Mouse (Mus musculus): Measurements from ENCODE around the gene Ssc4d.
A peak's percentile ranks its signal among the peaks of the same experiment; 100 is the strongest.

The Ssc4d gene

GRCm38 (mm10) chr5:135974365-135974764, at the start of gene Ssc4d:
TSS of gene Ssc4d (minus strand) at chr5:135974531.
- no peak for DNase-seq (ENCODE audit: low spot score in 2 of 2)

- DNase-seq (ENCODE audit: low spot score in 2 of 2), result no peak
Measured at GRCm38 (mm10) chr5:136019907-136020306, 45.6 kb upstream of the Ssc4d start.

DNA sequence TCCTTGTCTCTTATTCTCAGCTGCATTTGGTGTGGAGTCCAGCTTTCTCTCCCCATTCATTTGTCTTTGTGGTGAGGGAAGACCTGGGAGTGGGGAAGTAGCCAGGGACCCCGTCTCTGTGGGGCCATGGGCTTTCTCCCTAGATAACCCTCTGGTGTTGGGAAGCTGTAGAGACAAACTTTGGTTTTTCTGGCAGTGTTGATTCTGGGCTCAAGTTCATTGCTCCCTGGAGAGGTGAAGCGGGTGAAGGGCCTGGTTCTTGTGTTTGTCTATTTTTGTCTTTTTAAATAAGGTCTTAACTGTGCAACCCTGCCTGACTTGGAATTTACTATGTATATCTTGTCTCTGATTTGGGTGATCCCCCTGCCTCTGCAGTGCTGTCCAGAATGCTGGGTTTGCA, 44.4 kb upstream of the Ssc4d start:
- DNase-seq (ENCODE audit: low spot score in 2 of 2), result no peak

DNA sequence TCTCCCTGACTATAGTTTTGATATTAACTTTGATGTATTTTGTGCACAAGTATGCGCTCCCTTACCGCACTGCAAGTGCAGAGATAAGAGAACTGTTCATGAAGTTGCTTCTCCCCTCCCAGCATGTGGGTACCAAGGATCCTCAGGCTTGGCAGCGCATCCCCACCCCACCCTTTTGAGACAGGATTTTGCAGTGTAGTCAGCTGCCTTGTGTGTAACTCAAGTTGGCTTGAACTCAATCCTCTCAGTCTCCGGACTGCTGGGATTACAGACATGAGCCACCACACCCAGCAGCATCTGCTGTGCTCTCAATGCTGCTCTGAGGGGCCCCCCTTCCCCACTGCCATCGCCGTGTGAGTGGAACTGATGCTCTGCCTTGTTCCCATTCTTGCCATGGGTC, 42.9 kb upstream of the Ssc4d start:
- DNase-seq (ENCODE audit: low spot score in 2 of 2), result no peak

DNA sequence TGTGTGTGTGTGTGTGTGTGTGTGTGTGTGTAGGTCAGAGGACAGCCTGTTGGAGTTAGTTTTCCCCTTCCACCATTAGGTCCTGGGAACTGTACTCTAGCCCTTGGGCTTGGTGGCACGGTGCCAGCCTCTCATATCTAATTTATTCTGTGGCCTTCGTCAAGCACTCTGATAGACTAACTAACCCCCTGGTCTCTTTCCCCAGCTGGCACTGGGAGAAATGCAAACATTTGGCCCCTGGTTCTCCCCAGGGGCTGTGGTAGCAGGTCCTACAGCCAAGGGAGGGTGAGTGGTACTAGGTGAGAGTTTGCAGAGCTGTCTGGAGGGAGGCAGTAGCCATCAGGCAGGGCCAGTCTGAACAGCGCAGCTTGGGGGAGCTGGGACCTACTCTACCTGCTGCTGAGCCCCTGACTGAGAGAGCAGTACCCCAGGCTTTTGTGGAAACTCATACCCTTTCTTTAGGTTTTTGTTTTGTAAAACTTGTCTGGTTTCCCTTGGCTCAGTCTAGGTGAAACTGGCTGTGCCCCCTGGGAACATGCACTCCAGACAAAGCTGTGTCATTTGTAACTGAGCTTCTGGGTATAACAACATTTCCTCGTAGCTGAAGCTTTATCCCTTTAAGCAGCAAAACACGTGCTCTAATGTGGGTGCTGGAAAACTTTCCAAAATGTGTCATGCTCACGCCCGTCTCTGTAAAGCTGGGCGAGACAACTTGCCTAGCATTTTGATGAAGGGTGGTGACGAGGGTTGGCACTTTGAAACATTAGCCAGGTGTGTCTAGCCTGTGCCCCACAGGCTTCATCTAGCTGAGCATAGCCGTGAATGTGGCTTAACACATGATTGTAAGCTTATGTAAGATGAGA, 41.9 kb upstream of the Ssc4d start:
- DNase-seq (ENCODE audit: low spot score in 2 of 2), result peak in 1 of 2 experiments; percentile 32

GRCm38 (mm10) chr5:136015586-136015985, 41.3 kb upstream of the Ssc4d start:
- DNase-seq (ENCODE audit: low spot score in 2 of 2), result no peak

- no peak for DNase-seq (ENCODE audit: low spot score in 2 of 2)
Measured at GRCm38 (mm10) chr5:136014877-136015276, 40.5 kb upstream of the Ssc4d start.

DNA sequence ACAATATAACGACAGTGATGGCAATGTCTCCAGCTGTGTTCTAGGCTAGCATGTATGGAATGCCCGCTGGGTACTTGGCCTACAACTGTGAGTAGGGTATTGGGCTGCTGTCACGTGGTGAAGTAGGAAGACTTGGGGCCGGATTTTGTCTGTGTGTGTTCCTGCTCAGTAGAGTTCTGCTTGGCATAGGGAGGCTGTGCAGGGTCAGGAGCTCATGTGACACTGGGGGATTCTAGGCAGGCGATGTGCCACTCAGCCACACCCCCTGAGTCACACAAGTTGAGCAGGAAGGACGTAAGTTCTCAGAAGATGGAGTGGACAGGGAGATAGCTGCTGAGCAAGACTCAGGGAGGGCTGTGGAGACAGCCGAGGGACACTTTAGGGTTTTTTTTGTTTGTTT, 33.4 kb upstream of the Ssc4d start:
- no peak for DNase-seq (ENCODE audit: low spot score in 2 of 2)

DNA sequence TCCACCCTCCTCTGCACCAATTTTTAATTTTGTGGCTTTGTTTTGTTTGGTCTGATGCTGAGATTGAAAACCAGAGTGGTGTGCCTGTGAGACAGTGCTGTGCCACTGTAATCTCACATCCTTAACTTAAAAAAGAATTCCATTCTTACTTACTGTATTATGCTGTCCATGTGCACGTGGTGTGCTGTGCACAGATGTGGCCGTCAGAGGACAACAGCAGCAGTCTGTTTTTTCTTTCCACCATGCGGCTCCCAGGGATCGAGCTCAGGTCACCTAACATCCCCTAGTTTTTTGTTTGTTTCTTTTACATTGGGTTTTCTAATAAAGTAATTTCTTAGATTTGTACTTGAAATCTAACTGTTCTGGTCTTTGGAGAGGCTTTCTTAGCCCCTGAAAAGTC, 30.2 kb upstream of the Ssc4d start:
- DNase-seq (ENCODE audit: low spot score in 2 of 2), result no peak

DNA sequence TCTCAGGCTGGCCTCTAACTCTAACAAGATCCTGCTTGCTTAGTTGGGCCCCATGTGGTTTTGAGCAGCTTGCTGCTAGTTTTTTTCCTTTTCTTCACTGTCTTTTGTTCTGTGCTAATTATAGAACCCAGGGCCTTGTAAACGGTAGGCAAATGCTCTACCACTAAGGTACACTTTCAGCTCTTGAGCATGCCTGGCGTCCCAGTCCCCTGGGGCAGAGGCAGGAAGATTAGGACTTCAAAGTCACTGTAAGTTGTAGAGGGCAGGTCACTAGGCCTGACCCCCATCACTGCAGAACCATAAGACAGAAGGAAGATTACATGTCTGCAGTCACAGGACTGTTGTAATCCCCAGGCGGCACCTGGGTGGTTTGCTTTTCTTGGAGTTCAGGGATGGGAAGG, 28.4 kb upstream of the Ssc4d start:
- DNase-seq (ENCODE audit: low spot score in 2 of 2), result no peak

DNA sequence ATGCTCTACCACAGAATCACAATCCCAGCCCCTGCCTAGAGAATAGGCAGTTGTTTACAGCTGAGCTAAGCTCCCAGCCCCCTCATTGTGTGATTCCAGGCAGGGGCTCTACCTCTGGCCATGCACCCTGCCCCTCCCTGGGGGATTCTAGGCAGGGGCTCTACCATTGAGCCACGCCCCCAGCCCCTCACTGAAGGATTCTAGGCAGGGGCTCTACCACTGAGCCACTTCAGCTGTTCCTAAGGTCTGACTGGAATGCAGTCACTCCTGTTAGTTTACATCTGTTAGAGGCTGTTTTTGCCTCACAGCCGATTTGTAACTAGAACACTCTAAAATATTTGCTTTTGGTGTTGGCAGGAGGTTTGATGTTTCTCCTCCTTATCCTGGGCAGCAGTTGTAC, 28.0 kb upstream of the Ssc4d start:
- DNase-seq (ENCODE audit: low spot score in 2 of 2), result no peak

DNA sequence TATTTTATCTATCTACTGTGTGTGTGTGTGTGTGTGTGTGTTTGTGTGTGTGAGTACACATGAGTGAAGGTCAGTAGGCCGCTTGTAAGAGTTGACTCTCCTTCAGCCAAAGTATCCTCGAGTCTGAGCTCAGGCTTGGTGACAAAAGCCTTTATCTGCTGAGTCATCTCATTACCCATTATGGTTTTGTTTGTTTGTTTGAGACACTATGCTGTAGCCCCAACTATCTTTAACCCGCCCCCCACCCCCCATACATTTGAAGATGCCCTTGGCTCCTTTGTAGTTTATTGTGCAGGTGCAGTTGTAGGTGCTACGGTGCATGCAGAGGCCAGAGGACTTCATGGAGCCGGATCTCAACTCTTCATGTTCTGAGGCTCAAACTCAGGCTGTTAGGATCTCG, 26.9 kb upstream of the Ssc4d start:
- no peak for DNase-seq (ENCODE audit: low spot score in 2 of 2)

- DNase-seq (ENCODE audit: low spot score in 2 of 2), result no peak
Measured at GRCm38 (mm10) chr5:135996162-135996561, 21.8 kb upstream of the Ssc4d start.

DNA sequence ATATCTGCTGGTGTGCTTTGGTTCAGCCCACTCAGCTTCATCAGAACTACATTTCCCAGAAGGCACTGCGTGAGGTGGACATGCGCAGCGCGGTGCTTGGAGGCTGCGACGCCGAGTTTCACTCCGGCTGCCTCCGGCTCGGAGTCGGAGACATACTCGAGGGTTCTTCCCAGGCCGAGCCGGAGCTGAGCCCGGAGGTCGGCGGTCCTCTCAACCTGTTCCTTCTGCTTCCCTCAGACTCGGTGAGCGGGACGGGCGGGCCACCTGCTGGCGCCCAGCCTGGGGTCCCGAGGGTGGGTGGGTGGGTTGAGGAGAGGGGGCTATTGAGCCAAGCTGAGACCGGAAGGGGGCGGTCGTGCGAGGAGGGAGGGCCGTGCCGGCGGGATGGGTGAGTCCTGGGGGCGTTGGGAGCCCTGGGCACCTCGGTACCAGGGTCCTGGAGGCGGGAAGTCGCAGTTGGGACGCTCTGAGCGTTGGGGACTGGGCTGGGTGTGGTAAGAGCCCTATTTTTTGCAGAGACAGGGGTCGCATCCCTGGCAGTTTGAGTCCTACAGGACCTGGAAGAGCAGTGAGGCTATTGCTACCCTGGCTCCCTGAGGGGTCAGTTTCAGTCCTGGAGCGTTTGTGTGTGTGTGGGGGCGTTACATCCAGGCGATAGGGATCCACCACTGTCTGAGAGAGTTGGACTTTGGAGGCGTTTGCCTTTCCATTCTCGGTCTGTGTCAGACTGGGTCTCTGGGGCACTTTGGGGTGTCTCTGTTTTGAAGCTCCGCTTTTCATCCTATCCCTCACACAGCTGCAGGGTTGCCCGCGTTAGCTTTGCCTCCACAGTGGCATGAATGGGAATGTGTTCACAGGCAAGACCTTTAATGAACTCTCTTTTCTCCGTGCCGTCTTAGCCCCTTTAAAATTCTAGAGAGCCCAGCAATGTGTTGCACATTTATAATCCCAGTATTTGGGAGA, 20.7 kb upstream of the Ssc4d start, which contains the start of gene Dtx2:
Dtx2 (plus strand) TSS at position 76 of the 963 bp plus-strand sequence.
- peak; percentile 68 to 85 for DNase-seq (ENCODE audit: low spot score in 2 of 2)

DNA sequence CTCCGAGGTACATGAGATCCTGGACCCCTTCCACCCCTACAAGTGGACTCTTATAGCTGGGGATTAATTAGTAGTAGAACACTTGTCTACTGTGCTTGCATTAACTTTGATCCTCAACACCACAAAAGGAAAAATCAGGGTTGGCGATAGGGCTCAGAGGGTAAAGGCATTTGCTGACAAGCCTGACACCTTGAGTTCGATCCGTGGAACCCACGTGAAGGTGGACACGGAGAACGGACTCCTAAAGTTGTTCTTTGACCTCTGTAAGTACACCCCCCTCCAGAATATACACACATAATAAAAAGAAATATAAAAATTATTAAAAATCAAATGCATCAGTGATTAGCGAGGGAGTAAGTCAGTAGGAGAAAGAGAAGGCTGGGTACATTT, 20.0 kb upstream of the Ssc4d start:
- DNase-seq (ENCODE audit: low spot score in 2 of 2), result no peak

DNA sequence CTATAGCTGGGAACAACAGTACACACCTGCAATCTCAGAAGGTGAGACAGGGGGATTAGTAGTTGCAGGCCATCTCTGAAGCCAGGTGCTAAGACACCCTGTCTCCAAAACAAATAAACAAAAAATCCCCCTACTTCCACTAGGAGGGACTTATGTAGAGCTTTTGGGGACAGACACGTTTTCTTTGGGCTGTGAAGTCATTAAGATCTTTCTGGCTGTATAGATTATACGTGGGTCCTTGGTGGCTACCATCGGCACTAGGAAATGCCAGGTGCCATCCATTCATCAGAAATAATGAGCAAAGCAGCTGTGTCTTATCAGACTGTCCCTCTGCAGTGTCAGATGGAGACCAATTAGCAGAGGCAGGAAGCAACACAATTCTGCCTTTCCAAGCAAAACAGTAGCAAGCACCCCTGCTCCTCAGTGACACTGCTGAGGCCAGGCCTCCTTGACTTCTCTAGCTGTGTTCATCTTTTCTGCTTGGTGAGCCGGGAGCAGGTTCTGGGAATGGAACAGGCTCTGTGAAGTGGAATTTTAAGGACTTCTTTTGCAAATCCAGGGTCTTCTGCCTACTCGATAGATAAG, 19.1 kb upstream of the Ssc4d start:
- DNase-seq (ENCODE audit: low spot score in 2 of 2), result no peak

DNA sequence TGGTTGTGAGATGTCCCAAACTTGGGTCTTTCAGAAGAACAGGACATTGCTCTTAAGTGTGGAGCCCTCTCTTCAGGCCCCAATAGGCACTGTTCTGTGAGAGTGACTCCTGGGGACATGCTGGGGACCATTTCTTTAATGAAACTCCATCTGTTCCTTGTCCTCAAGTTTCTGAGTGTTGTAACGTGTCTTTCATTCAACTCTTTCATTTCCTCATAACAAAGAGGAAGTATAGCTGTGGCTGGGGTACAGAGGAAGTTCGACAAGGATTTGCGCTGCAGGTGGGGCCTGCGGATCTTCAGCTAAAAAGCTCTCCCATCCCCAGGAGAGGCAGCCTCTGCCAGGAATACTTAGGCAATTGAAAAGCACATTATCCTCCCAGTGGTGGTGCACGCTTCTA, 16.3 kb upstream of the Ssc4d start:
- DNase-seq (ENCODE audit: low spot score in 2 of 2), result no peak

DNA sequence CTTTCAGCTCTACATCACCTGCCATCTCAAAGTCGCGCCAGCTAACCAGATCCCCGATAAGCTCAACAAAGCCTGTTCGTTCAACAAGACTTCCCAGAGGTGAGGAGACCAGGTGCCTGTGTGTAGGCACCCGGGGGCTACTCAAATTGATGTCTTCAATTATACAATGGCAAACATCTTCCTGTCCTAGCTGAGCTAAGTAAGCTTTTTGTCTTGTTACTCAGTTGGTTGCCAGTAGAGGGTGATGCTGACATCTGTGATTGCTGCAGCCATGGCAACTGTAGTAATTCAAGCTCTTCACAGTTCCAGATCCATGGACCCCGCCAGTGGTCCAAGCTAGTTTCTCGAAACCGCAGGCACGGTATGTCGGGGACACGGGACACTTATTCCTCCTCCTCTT, 12.9 kb upstream of the Ssc4d start:
- no peak for DNase-seq (ENCODE audit: low spot score in 2 of 2)

DNA sequence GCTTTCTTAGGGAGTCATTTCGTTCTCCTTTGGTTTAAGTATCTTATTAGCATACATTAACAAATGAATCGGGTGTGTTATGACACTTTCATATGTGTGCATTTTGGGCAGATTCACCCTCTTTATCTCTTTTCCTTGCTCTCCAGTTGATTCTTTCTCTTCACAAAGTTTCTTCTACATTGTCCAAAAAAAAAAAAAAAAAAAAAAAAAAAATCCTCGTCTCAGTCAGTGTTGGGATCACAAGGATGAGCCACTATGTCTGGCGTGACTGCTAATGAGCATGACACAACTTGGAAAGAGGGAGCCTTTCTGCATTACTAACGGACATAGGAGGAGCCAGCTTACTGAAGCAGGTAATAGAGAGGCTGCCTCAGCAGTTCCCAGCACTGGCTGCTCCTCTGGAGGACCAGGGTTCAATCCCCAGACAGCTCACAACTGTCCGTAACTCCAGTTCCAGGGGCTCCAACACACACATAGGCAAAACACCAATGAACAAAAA, 10.3 kb upstream of the Ssc4d start:
- no peak for DNase-seq (ENCODE audit: low spot score in 2 of 2)

GRCm38 (mm10) chr5:135982398-135982797, 8.1 kb upstream of the Ssc4d start:
- peak in 1 of 2 experiments; percentile 65 for DNase-seq (ENCODE audit: low spot score in 2 of 2)

DNA sequence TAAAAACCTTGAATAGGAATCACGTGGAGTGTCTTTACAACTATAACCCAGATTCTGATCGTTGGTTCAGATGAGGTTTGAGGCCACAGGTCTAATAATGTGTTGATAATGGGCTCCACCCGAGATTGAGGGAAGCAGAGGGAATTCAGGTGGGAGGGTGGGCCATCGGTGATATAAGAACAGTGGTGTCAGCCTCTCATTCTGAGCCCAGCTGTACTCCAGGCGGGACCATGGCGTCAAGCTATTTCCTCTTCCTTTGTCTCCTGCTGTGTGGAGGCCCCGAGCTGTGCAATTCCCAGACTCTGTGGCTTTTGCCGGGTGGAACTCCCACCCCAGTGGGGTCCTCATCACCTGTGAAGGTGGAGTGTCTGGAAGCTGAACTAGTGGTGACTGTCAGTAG, 5.6 kb upstream of the Ssc4d start, which contains the start of gene Zp3:
Zp3 (plus strand) TSS at position 196 of the 400 bp plus-strand sequence.
- no peak for DNase-seq (ENCODE audit: low spot score in 2 of 2)

- no peak for DNase-seq (ENCODE audit: low spot score in 2 of 2)
Measured at GRCm38 (mm10) chr5:135979381-135979780, 5.0 kb upstream of the Ssc4d start.

Measured in cerebellum, postnatal 4 days (tissue).